Mouse (Mus musculus) spleen, adult 2 months (tissue): Measurements from ENCODE around the gene Gng7. TPM values are rescaled to one million over a fixed set of nuclear protein-coding genes. Genes with fewer than 3 reads are reported as not detected.

ENCODE experiments used
- DNase-seq, 2 experiments: peaks; one replicate each; pipeline versions ENCODE4 v3.0.0 to v3.0.0-alpha.2; 2012 to 2021; ENCODE audit warnings: low spot score in 2 of 2, low read depth in 1 of 2
- H3K27ac ChIP-seq: fragments of 200-500 bp; 2 replicates; pipeline ENCODE4 v1.5.1; 2012; ENCODE audit warnings: low read length, inconsistent platforms; ENCODE audit not compliant: insufficient read depth
- H3K27me3 ChIP-seq: fragments of 200-500 bp; 2 replicates; pipeline ENCODE4 v1.6.1; 2012; ENCODE audit warnings: mild to moderate bottlenecking, moderate library complexity, low read length, inconsistent platforms; ENCODE audit not compliant: control insufficient read depth, insufficient read depth
- H3K36me3 ChIP-seq: fragments of 200-500 bp; 2 replicates; pipeline ENCODE4 v1.6.1; 2012; ENCODE audit warnings: mild to moderate bottlenecking, low read length, inconsistent platforms; ENCODE audit not compliant: control insufficient read depth, insufficient read depth
- H3K4me1 ChIP-seq: fragments of 200-500 bp; 2 replicates; pipeline ENCODE4 v1.6.1; 2011; ENCODE audit warnings: inconsistent platforms; ENCODE audit not compliant: control insufficient read depth, insufficient read depth, insufficient read length
- H3K4me3 ChIP-seq: fragments of 200-500 bp; 2 replicates; pipeline ENCODE4 v1.5.1; 2011; ENCODE audit warnings: mild to moderate bottlenecking, inconsistent platforms; ENCODE audit not compliant: insufficient read depth, insufficient read length; ENCODE audit errors: extremely low read depth
- CTCF ChIP-seq: fragments of 200-500 bp; IDR thresholded peaks from 2 replicates; pipeline ENCODE4 v1.5.1; 2011; ENCODE audit warnings: mild to moderate bottlenecking, inconsistent platforms; ENCODE audit not compliant: insufficient read depth, insufficient read length, insufficient replicate concordance; ENCODE audit errors: extremely low read depth
- POLR2A ChIP-seq: fragments of 200-500 bp; IDR thresholded peaks from 2 replicates; pipeline ENCODE4 v1.6.1; 2011; ENCODE audit warnings: low read depth, low read length, inconsistent platforms
- WGBS: fragments of 180-500 bp; shearing (Covaris S2); methylation state at CpG from one replicate; pipeline ENCODE4 v1.1.7; 2018; 5-methylcytosine and 5-hydroxymethylcytosine counted together
- polyA plus RNA-seq: library from polyadenylated mRNA; depleted of rRNA; stranded (reverse); fragments of >200 nt; gene quantifications from 2 replicates; pipeline ENCODE4 v1.2.3, GENCODE M21; 2012; rRNA removed

The Gng7 gene
- polyA plus RNA-seq, 1 experiment = 0.91 TPM

- TF ChIP-seq CTCF = no peak
- no peak for DNase-seq
- WGBS = 92% methylated on average over 19 of the region's 19 CpGs
- Histone ChIP-seq H3K36me3 (peaks cover 9% of the 10 kb centered on the region), H3K27ac (0 out of 2 replicates have a peak overlapping the region, but pooled peaks have one; percentile 16), H3K4me1 (peaks cover 6% of the 10 kb centered on the region), H3K27me3 (no peaks in the 10 kb centered on the region), H3K4me3 (no peak overlapping the region)
Observed at GRCm38 (mm10) chr10:80901409-80902272, 113.1 kb downstream of the Gng7 start.

DNA sequence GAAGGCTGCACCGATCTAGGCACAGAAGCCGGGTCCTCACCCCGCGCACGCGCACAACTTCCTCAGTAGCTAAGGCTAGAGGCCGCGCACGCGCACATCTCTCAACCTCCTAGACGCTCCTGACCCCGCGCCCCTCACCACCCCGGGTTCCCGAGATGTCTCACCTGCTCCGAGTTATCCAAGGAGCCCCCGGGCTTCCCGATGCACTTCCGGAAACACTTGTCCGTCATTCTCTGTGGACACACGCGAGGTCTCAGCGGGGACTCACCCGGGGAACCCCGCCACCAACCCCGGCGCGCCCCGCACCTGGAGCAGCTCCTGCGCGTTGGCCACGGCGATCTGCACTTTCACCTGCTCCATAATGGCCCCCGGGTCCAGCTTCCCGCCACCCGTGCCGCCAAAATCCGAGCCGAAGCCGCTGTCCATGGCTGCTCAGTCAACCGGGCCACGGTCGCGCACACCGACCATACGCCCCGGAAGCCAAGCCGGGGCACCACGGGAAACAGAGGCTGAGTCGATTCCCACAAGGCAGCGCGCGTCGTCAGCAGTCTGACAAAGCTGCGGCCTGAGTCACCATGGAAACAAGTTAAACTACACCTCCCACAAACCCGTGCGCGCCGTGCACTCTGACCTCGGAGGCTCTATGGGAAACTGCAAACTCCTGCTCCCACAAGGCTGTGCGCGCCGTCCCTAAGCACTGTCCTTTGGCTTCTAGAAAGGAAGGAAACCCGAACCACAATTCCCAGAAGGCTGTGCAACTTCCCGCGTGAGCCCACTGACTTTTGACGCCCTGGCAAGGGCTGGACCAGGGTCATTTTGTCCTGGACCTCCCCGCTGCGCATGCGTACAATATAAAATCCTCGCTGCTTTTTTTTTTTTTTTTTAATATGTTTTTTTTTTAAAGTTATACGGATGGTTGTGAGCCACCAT, 114.2 kb downstream of the Gng7 start, which contains the start of gene Timm13:
Timm13 (minus strand) TSS at position 652 of the 930 bp plus-strand sequence.
- H3K27me3 ChIP-seq = no peaks in the 10 kb centered on the region
- peak within 1 kb of the TSS; percentile 83 for H3K4me3 ChIP-seq
- H3K36me3 ChIP-seq = peaks cover 9% of the 10 kb centered on the region
- TF ChIP-seq POLR2A = peak; percentile 38; the same call in 1 of the 2 replicates
- TF ChIP-seq CTCF = no peak
- H3K27ac ChIP-seq = peak within 1 kb of the TSS; percentile 88
- peaks cover 6% of the 10 kb centered on the region for H3K4me1 ChIP-seq
- WGBS = under 1% methylated on average over 72 of the region's 72 CpGs
- peak; percentile 97 to 98 for DNase-seq

DNA sequence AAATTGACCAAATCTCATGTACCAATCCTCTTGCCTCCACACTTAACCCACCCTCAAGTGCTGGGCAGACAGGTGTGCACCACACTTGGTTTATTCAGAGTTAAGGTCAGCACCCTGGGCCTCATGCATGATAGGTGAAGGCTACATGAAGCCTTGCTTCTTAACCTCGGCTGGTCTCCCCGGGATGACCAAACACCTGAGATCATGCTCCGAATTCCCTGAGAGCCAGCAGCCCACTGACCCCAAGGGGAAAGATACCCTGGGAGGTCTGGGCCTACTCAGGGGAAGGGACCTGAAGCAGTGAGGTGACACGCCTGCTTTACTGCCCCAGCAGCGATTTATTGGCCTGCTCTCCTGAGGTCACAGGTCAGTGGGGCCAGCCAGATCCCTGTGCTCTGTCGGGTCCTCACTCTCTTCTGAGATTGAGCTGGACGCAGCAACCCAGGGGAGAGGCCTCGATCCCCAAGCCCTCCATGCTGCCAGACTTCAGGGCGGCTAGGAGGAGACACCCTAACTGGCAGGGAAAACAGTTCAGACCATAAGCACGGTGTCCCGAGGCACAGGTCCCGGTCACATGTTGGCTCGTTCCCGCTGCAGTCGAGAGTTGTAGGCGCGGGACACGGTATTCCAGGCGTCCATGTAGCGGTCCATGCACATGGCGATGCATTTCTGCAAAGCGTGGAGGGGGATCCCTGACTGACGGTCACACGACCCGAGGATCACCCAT, 115.0 kb downstream of the Gng7 start:
- no peak overlapping the region for H3K27ac ChIP-seq
- H3K4me1 ChIP-seq = peaks cover 6% of the 10 kb centered on the region
- 20% methylated on average over 25 of the region's 25 CpGs for WGBS
- no peaks in the 10 kb centered on the region for H3K27me3 ChIP-seq
- H3K36me3 ChIP-seq = peaks cover 9% of the 10 kb centered on the region
- H3K4me3 ChIP-seq = peak overlapping the region; percentile 83
- no peak for DNase-seq
- no peak for TF ChIP-seq POLR2A
- TF ChIP-seq CTCF = no peak

DNA sequence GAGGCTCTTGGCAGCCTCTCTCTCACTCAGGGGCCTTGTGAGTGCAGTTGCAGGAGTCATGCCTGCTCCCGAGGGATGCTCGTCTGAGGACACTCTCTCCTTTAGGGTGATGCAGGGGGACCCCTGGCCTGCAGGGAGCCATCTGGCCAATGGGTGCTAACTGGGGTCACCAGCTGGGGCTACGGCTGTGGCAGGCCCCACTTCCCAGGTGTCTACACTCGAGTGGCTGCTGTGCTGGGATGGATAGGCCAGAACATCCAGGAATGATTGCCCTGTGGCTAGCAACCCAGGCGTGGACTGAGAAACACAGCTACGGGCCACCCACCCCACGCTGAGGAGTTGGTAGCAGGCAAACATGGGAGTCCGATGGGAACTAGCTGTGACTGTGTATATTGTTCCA, 115.7 kb downstream of the Gng7 start:
- 92% methylated on average over 8 of the region's 8 CpGs for WGBS
- TF ChIP-seq POLR2A = no peak
- no peak for TF ChIP-seq CTCF
- no peak for DNase-seq
- H3K36me3 ChIP-seq = peaks cover 4% of the 10 kb centered on the region
- H3K27me3 ChIP-seq = no peaks in the 10 kb centered on the region
- peaks cover 6% of the 10 kb centered on the region for H3K4me1 ChIP-seq
- no peak overlapping the region for H3K27ac ChIP-seq
- H3K4me3 ChIP-seq = no peak overlapping the region

Other genes starting within 250 kb of the Gng7 start
- gene Sf3a2, start 216.7 kb downstream of the Gng7 start, polyA plus RNA-seq = 38.7 and 54.3 TPM in 2 replicates
- 71.8 and 97.5 TPM in 2 replicates for gene Plekhj1, start 216.3 kb downstream of the Gng7 start, polyA plus RNA-seq
- 1.3 and 2.3 TPM in 2 replicates for gene Amh, start 209.7 kb downstream of the Gng7 start, polyA plus RNA-seq
- gene Jsrp1, start 201.4 kb downstream of the Gng7 start, polyA plus RNA-seq = not detected in 2 replicates
- gene Oaz1, start 188.3 kb downstream of the Gng7 start, polyA plus RNA-seq = 730 and 862 TPM in 2 replicates
- gene Lingo3, start 170.9 kb downstream of the Gng7 start, polyA plus RNA-seq = 0.02 TPM in 2 replicates
- gene Lsm7, start 159.7 kb downstream of the Gng7 start, polyA plus RNA-seq = 84.0 and 103 TPM in 2 replicates
- gene Sppl2b, start 159.7 kb downstream of the Gng7 start, polyA plus RNA-seq = 127 and 130 TPM in 2 replicates
- 0.08 and 0.09 TPM in 2 replicates for gene Tmprss9, start 143.1 kb downstream of the Gng7 start, polyA plus RNA-seq
- 123 and 133 TPM in 2 replicates for gene Timm13, start 114.0 kb downstream of the Gng7 start, polyA plus RNA-seq
- gene Lmnb2, start 96.7 kb downstream of the Gng7 start, polyA plus RNA-seq = 11.0 and 13.2 TPM in 2 replicates
- 35.7 and 46.8 TPM in 2 replicates for gene Gadd45b, start 84.9 kb downstream of the Gng7 start, polyA plus RNA-seq
- gene Diras1, start 10.7 kb upstream of the Gng7 start, polyA plus RNA-seq = 0.04 TPM in 1 of 2 replicates, not detected in the other
- gene Slc39a3, start 22.5 kb upstream of the Gng7 start, polyA plus RNA-seq = 22.3 and 26.0 TPM in 2 replicates
- 88.8 and 114 TPM in 2 replicates for gene Sgta, start 45.2 kb upstream of the Gng7 start, polyA plus RNA-seq
- gene Thop1, start 55.1 kb upstream of the Gng7 start, polyA plus RNA-seq = 17.9 and 27.2 TPM in 2 replicates
- gene Creb3l3, start 83.9 kb upstream of the Gng7 start, polyA plus RNA-seq = 0.27 and 0.32 TPM in 2 replicates
- 135 and 201 TPM in 2 replicates for gene Map2k2, start 91.0 kb upstream of the Gng7 start, polyA plus RNA-seq
- 64.6 and 95.2 TPM in 2 replicates for gene Zbtb7a, start 120.3 kb upstream of the Gng7 start, polyA plus RNA-seq
- 36.1 and 45.8 TPM in 2 replicates for gene Pias4, start 153.0 kb upstream of the Gng7 start, polyA plus RNA-seq
- 1,457 and 1,736 TPM in 2 replicates for gene Eef2, start 161.7 kb upstream of the Gng7 start, polyA plus RNA-seq
- 58.0 and 84.5 TPM in 2 replicates for gene Dapk3, start 168.1 kb upstream of the Gng7 start, polyA plus RNA-seq
- gene 4930442H23Rik, start 168.9 kb upstream of the Gng7 start, polyA plus RNA-seq = not detected in 2 replicates
- gene Nmrk2, start 187.1 kb upstream of the Gng7 start, polyA plus RNA-seq = not detected in 2 replicates
- 0.92 and 0.95 TPM in 2 replicates for gene Atcay, start 215.9 kb upstream of the Gng7 start, polyA plus RNA-seq
- 5.5 and 6.1 TPM in 2 replicates for gene Zfr2, start 218.2 kb upstream of the Gng7 start, polyA plus RNA-seq
- 22.5 and 30.0 TPM in 2 replicates for gene Matk, start 238.0 kb upstream of the Gng7 start, polyA plus RNA-seq